Mouse (Mus musculus) lung, embryonic 14.5 days (tissue): Measurements from ENCODE around the gene Dock4. TPM values are rescaled to one million over a fixed set of nuclear protein-coding genes. Genes with fewer than 3 reads are reported as not detected.

Source experiments
- ATAC-seq: fragments of 200-750 bp; cut with Nextera tagmentation; 2 replicates; pipeline ENCODE4 v1.8.0; 2017; ENCODE audit warnings: mild to moderate bottlenecking, moderate TSS enrichment, moderate library complexity; ENCODE audit not compliant: insufficient read depth
- DNase-seq: peaks from one replicate; pipeline ENCODE4 v3.0.0-alpha.2; 2015
- H3K27ac ChIP-seq: fragments of 300-500 bp; sonication (generic); 2 replicates; pipeline ENCODE4 v1.5.1; 2014; ENCODE audit warnings: low read depth, mild to moderate bottlenecking, moderate library complexity
- H3K27me3 ChIP-seq: fragments of 300-500 bp; sonication (generic); 2 replicates; pipeline ENCODE4 v1.6.1; 2014; ENCODE audit warnings: low read length, control low read depth; ENCODE audit not compliant: insufficient read depth
- H3K36me3 ChIP-seq: fragments of 300-500 bp; sonication (generic); 2 replicates; pipeline ENCODE4 v1.6.1; 2014; ENCODE audit warnings: control low read depth; ENCODE audit not compliant: insufficient read depth
- H3K4me1 ChIP-seq: fragments of 300-500 bp; sonication (generic); 2 replicates; pipeline ENCODE4 v1.6.1; 2014; ENCODE audit warnings: antibody characterized with exemption, control low read depth; ENCODE audit not compliant: insufficient read depth
- H3K4me2 ChIP-seq: fragments of 300-500 bp; sonication (generic); 2 replicates; pipeline ENCODE4 v1.6.1; 2014; ENCODE audit warnings: mild to moderate bottlenecking
- H3K4me3 ChIP-seq: fragments of 300-500 bp; sonication (generic); 2 replicates; pipeline ENCODE4 v1.5.1; 2014; ENCODE audit warnings: low read depth, low read length
- H3K9ac ChIP-seq: fragments of 300-500 bp; sonication (generic); 2 replicates; pipeline ENCODE4 v1.6.1; 2014
- H3K9me3 ChIP-seq: fragments of 300-500 bp; sonication (generic); 2 replicates; pipeline ENCODE4 v1.6.1; 2016; ENCODE audit warnings: low read depth, low read length, control low read depth
- CTCF ChIP-seq: IDR thresholded peaks from 2 replicates; pipeline ENCODE4 v1.5.1; 2016; ENCODE audit warnings: antibody characterized with exemption, low read depth
- WGBS: fragments of 180-500 bp; shearing (Covaris S2); extraction: QIAGEN DNeasy Blood & Tissue Kit; methylation state at CpG from one replicate; pipeline ENCODE4 v1.1.7; 2014; 5-methylcytosine and 5-hydroxymethylcytosine counted together
- polyA plus RNA-seq: library from polyadenylated mRNA; unstranded; fragments of >200 nt; fragmentation: Nextera tagmentation; extraction: Ambion mirVana; gene quantifications from 2 replicates; pipeline ENCODE4 v1.2.1, GENCODE M21; 2014

Gene Dock4
- polyA plus RNA-seq, 1 experiment from 2014 or later: 28.9 TPM

- Histone ChIP-seq H3K9ac (no peak overlapping the region), H3K27me3 (no peaks in the 10 kb centered on the region), H3K27ac (no peak overlapping the region), H3K4me3 (no peak overlapping the region), H3K9me3 (no peaks in the 10 kb centered on the region), H3K36me3 (peaks cover 3% of the 10 kb centered on the region; the same call in 1 of the 2 replicates), H3K4me2 (no peak overlapping the region), H3K4me1 (no peaks in the 10 kb centered on the region)
- DNase-seq (no peak), ATAC-seq (no peak)
- WGBS: 85% methylated on average over 2 of the region's 2 CpGs
- no peak for TF ChIP-seq CTCF
These were observed 191.7 kb downstream of the Dock4 start for GRCm38 (mm10) chr12:40637427-40637826.

- H3K4me1 ChIP-seq: no peaks in the 10 kb centered on the region
- 90% methylated on average over 6 of the region's 6 CpGs for WGBS
- no peak overlapping the region for H3K4me3 ChIP-seq
- H3K4me2 ChIP-seq: no peak overlapping the region
- DNase-seq: no peak
- no peak overlapping the region for H3K9ac ChIP-seq
- ATAC-seq: no peak
- no peak overlapping the region for H3K27ac ChIP-seq
- H3K36me3 ChIP-seq: no peaks in the 10 kb centered on the region; the same call in 1 of the 2 replicates
- H3K27me3 ChIP-seq: no peaks in the 10 kb centered on the region
- H3K9me3 ChIP-seq: no peaks in the 10 kb centered on the region
- TF ChIP-seq CTCF: no peak
These were observed 200.1 kb downstream of the Dock4 start for GRCm38 (mm10) chr12:40645869-40646268.

- DNase-seq (peak; percentile 13), ATAC-seq (no peak; the same call in 1 of the 2 replicates)
- no peak for TF ChIP-seq CTCF
- H3K4me3 ChIP-seq: no peak overlapping the region
- no peaks in the 10 kb centered on the region for H3K27me3 ChIP-seq
- H3K27ac ChIP-seq: no peak overlapping the region
- H3K9ac ChIP-seq: no peak overlapping the region
- H3K4me2 ChIP-seq: no peak overlapping the region
- 79% methylated on average over 2 of the region's 2 CpGs for WGBS
- H3K36me3 ChIP-seq: no peaks in the 10 kb centered on the region
- H3K4me1 ChIP-seq: no peaks in the 10 kb centered on the region
- H3K9me3 ChIP-seq: no peaks in the 10 kb centered on the region
These were observed 208.6 kb downstream of the Dock4 start for GRCm38 (mm10) chr12:40654312-40654711.

- no peaks in the 10 kb centered on the region for H3K27me3 ChIP-seq
- H3K4me3 ChIP-seq: no peak overlapping the region
- H3K4me2 ChIP-seq: no peak overlapping the region
- ATAC-seq (no peak), DNase-seq (no peak)
- H3K9ac ChIP-seq: no peak overlapping the region
- no peak for TF ChIP-seq CTCF
- no peaks in the 10 kb centered on the region for H3K9me3 ChIP-seq
- H3K27ac ChIP-seq: no peak overlapping the region
- WGBS: 92% methylated on average over 2 of the region's 2 CpGs
- H3K36me3 ChIP-seq: no peaks in the 10 kb centered on the region
- no peaks in the 10 kb centered on the region for H3K4me1 ChIP-seq
These were observed 210.1 kb downstream of the Dock4 start for GRCm38 (mm10) chr12:40655861-40656260.

- 56% methylated on average over 5 of the region's 5 CpGs for WGBS
- H3K36me3 ChIP-seq: no peaks in the 10 kb centered on the region
- DNase-seq: no peak
- no peak overlapping the region for H3K9ac ChIP-seq
- H3K27ac ChIP-seq: no peak overlapping the region
- H3K4me1 ChIP-seq: no peaks in the 10 kb centered on the region
- no peaks in the 10 kb centered on the region for H3K27me3 ChIP-seq
- TF ChIP-seq CTCF: no peak
- no peak overlapping the region for H3K4me3 ChIP-seq
- no peaks in the 10 kb centered on the region for H3K9me3 ChIP-seq
- no peak for ATAC-seq
- no peak overlapping the region for H3K4me2 ChIP-seq
These were observed 210.7 kb downstream of the Dock4 start for GRCm38 (mm10) chr12:40656438-40656837.

GRCm38 (mm10) chr12:40657229-40657885 lies 211.6 kb downstream of the Dock4 start:
- H3K27me3 ChIP-seq: no peaks in the 10 kb centered on the region
- no peak overlapping the region for H3K9ac ChIP-seq
- DNase-seq (no peak), ATAC-seq (no peak)
- H3K4me3 ChIP-seq: no peak overlapping the region
- no peak overlapping the region for H3K4me2 ChIP-seq
- H3K36me3 ChIP-seq: no peaks in the 10 kb centered on the region
- no peaks in the 10 kb centered on the region for H3K9me3 ChIP-seq
- H3K4me1 ChIP-seq: no peaks in the 10 kb centered on the region
- no peak overlapping the region for H3K27ac ChIP-seq
- TF ChIP-seq CTCF: no peak
- 72% methylated on average over 4 of the region's 4 CpGs for WGBS

GRCm38 (mm10) chr12:40659689-40660088 lies 213.9 kb downstream of the Dock4 start:
- Histone ChIP-seq H3K27ac (no peak overlapping the region), H3K9me3 (no peaks in the 10 kb centered on the region), H3K4me3 (no peak overlapping the region), H3K4me2 (no peak overlapping the region), H3K4me1 (no peaks in the 10 kb centered on the region), H3K27me3 (no peaks in the 10 kb centered on the region), H3K36me3 (no peaks in the 10 kb centered on the region), H3K9ac (no peak overlapping the region)
- TF ChIP-seq CTCF: no peak
- 52% methylated on average over 6 of the region's 6 CpGs for WGBS
- ATAC-seq: peak; percentile 41; the same call in 1 of the 2 replicates
- peak; percentile 79 for DNase-seq
